Mouse (Mus musculus): ENCODE measurements at regions not wholly inside any gene's neighbourhood (a gene's known extent, or its start where the extent isn't known, plus 50 kb on each side); places are given as distances from the start of the nearest gene placed in this dataset.
A peak's percentile ranks its signal among the peaks of the same experiment; 100 is the strongest.

DNA sequence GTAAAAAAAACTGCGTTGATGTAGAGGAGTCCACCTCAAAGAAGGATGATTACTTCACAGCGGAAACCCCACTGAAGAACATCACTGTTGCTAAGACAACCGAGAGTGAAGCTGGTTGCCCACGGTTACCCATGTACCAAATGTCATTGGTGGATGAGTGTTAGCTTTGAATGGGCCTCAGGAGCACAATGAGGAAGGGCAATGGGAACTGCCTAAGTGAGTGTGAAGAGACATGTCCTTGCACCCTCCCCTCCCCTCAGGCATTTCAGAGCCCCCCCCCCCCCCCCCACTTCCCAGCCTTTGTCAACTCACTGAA is 96.1 kb upstream of the Chd2 start:
- no peak for DNase-seq (ENCODE audit: low spot score)

DNA sequence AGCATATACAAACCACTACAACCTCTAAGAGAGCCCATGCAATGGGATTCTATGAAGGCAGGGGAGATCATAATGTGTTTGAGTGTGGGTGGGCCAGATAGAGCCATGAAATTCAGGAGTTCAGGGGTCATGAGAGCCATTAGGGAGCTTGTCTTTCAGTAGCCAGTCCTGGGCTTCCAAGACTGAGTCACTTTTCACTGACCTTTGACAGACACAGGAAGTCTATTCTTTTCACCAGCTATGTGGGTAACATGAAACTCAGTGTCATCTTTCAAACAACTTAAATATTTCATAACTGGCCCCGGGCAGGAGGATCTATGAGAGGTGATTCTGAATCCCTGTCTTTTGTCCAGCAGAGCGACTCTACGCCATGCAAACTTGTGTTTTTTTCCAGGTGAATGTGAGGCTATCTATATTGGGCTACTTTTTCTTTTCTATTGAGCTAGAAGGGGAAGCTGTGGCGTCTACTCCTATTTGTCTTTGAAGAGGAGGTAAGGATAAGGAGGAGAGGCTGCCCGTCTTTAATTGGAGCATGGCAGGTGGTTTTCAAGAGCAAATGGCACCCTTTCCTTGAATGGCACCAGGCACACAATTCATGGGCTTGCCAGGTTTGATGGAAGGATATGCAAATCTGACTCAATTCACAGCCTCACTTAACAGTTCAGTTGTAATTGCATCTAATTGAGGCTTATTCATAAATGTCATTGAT is 95.6 kb upstream of the Chd2 start:
- no peak for DNase-seq (ENCODE audit: low spot score)

DNA sequence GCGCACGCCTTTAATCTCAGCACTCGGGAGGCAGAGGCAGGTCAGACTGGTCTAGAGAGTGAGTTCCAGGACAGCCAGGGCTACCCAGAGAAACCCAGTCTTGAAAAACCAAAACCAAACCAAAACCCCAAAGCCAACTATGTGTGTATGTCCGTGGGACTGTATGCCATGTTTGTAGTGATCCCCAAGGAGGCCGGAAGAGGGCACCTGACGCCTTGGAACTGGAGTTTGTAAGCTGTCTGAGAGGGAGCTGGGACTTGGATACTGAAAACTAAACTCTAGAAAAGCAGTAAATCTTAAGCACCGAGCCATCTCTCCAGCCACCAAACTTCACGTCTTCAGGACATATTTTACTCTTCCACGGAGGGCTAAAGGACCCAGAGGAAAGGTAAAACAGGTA is 93.8 kb upstream of the Chd2 start:
- DNase-seq (ENCODE audit: low spot score), result no peak

DNA sequence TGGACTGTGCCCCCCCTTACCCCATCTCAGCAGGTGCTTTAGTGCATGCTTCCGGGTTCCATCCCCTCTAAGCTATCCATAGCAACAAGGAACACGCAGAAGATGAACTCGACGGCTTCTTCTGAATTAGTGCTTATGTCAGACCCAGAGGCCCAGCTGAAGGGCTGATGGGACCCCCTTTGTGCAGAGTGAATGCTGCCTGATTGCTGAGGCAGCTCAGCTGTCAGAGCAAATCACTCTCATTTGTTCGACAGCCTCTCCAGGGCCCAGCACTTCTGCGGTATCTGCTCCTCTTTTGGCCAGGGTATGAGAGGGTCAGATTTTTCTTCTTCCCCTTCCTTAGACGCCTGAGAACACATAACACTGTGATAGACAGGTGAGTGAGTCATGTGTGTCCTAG is 89.2 kb upstream of the Chd2 start:
- no peak for DNase-seq (ENCODE audit: low spot score)

DNA sequence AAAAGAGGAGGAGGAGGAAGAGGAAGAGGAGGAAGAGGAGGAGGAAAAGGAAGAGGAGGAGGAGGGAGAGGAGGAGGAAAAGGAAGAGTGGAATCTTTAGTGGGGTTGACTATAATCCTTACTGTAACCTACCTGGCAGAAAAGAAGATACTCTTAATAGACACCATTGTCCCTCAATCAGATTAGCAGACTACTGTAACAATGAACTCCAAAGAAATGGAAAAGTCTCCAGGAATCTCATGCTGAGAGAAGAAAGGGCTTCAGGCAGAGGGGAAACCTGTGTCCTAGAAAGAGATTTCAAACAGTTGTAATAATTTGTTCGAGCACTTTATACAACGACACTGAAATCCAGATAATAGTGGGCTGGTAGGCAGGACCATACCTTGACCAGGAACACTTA is 87.6 kb upstream of the Chd2 start:
- DNase-seq (ENCODE audit: low spot score), result no peak

DNA sequence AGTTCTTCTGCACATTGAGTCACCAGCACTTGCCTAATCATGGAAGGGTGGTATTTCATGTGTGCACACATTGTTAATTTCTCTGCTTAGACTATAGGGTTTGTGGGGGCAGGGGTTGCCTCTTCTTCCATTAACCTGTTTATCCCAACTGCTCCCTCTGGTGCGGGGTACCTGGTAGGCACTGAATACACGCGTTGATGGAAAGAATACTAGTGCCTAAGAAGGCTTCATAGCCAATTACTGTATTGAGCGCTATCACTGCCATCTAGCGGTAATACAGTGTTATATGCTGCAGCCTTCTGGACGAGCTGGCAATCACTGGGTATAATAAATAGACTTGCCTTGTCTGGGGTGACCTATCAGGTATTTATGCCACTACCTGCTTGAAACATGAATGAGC is 86.4 kb upstream of the Chd2 start:
- peak; percentile 38 for DNase-seq (ENCODE audit: low spot score)

DNA sequence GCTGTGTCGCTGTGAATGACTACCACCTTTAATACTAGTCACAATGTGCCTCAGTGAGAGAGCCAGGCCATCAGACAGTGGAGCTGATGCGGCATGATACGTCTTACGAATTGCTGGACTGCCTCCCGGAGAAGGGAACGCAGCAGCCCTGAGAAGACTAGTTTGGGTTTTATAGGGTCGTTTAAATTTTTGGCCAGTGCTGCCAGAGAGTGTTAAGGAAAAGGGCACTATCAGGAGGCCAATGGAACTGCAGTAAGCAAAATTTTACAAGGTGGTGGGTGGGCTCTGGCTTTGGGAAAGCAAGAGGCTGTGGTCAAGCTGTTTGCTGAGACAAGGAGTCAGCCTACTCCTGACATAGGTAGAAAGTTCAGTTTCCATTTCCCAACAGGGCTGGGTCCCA is 84.7 kb upstream of the Chd2 start:
- no peak for DNase-seq (ENCODE audit: low spot score)

DNA sequence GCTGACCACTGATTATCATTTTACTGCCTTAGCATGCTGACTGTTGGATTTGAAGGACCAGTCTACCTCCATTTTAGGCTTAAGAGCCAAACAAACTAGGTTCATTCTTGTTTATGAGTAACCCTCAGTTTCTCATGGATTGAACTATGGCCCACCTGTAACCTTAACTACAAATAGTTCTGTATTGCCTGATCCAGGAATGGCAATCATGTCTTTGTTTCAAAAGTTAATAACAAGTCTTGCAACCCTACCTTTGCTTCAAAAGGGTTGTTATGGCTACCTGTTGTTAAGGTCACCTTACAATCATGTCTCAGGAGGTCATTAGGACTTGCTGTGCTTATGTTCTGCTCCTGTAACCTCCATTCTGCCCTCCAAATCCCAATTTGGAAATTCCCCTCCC is 84.0 kb upstream of the Chd2 start:
- no peak for DNase-seq (ENCODE audit: low spot score)

DNA sequence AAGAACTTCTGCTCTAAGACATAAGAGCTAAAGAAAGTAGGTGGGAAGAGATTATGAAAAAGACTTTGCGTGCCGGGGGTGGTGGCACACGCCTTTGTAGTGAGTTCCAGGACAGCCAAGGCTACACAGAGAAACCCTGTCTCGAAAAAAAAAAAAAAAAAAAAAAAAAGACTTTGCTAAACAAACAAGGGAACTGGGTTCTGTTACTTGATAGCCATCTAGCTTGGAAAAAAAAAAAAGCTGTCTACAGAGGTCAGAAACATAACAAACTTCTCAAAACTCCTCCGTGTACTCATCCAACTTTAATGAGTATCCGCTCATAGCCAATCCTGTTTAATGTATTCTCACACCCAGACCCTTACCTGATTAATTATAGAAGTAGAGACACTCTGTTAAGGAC is 83.4 kb upstream of the Chd2 start:
- DNase-seq (ENCODE audit: low spot score), result no peak

DNA sequence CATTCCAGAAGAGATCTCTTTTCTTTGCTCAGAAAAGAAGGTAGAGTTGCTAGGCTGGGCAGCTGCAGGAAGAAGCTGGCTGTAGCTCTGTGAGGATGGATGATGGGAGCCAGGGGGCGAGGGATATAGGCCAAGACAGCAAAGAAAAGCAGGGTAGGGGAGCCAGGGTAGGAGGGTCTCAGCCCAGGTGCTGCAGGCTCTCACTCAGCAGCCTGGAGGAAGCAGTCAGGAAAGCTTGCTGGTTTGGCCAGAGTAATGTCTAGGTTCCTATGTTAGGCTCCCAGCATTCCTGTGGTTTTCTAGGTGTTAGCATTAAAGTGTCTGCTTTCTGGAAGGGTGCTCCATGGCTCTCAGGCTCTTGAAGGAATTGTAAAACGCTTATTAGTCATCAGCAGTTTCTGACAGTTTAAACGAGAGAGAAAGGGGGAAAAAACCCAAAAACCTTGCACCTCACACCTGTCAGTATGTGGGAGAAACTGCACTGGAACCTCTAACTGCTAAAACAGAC is 82.5 kb upstream of the Chd2 start:
- no peak for DNase-seq (ENCODE audit: low spot score)

DNA sequence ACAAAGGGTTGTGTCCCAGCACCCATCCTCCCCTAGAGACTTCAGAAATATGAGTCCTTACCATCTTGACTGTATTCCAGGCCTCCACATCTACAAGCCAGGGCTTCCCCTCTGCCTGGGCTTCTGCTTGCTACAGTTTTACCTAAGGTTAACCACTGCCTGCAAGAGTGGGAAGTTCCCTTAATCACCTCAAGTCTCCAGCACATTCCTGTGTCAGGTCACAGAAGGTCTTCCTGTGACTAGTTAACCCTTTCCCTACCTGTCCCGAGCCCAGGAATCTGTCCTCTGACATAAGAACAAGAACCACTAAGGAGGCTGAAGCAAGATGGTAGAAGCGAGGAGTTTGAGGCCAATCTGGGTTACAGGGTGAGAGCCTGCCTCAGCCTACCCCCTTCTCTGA is 80.8 kb upstream of the Chd2 start:
- DNase-seq (ENCODE audit: low spot score), result no peak

DNA sequence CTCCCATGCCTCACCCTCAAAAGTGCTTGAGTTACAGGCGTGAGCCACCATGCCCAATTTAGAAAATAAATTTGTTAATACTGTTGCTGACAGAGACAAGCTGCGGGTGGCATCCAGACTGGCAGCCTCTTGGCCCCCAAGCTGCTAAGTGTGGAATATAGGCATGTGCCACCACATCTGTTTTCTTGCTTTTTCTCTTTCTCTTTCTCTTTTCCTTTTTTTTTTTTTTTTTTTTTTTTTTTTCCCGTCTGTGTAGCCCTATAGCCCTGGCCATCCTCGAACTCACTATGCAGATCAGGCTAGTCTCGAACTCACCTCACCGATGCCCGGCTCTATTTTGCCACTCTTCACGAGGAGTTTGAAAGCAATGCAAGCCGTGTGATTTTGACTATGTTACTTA is 78.7 kb upstream of the Chd2 start:
- no peak for DNase-seq (ENCODE audit: low spot score)

DNA sequence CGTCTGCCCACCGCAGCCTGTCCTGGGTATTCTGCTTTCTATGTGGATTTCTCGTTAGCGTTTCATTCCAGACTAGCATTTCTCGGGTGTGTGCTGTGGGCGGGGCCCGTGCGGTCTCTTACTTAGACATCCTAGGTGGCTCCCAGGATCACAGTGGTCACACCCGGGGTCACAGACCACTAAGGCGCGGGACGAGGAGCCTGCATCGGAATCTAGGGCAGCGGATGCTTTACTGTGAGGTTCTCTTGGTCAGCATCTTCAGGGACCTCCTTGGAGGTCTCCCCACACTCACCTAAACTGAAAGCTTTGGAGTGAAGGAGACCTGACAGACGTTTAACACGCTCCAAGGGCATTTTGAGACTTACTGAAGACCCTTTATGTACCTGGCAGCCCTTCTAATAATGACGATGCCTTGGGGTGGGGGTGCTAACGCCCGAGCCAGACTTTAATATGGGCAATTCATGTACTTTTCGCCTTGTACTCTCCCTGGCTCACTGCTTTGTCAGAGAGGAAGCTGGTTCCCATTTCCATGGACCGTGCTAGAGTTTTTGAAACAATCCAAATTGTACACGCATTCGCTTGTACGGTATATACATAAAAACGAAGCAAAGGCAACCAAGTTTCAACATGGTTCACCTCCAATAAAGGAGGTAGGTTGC is 77.3 kb upstream of the Chd2 start:
- no peak for DNase-seq (ENCODE audit: low spot score)

DNA sequence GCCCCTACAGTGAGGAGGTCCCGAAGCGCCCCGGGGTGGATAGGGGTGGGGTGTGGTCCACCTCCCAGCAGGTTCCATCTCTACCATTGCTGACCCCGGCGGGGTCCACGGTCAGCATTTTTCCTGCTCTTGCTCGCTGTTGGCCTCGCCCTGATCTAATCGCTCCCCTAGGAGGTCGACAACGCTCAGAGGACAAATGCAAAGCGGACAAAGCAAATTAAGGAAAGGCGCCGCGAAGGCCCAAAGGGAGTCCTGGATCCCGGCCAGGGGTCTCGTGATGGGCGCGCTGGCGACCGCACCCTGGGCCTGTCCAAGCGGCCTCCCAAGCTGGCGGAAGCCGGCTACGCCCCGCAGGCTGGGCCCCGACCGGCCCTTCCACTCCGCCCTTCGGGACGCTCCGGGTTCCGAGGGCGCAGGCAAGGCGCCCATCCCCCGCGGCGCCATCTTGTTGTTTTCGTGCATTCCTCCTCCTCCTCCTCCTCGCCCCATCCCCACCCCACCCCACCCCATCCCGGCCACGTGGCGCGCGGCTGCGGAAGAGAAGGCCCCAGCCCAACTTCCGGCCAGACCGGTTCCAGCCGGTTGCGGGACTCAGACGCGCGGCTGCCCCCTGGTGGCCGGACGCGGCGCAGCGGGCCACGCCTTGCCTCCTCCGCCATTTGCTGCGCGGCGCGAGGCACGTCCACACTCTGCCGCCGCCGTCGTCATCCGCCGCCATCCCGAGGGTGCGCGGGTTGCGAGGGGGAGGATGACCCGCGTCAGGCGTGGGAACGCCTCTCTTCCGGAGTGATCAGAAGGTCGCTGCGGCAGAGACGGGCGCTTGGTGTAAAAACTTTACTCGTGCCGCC is 76.5 kb upstream of the Chd2 start:
- peak; percentile 100 for DNase-seq (ENCODE audit: low spot score)

DNA sequence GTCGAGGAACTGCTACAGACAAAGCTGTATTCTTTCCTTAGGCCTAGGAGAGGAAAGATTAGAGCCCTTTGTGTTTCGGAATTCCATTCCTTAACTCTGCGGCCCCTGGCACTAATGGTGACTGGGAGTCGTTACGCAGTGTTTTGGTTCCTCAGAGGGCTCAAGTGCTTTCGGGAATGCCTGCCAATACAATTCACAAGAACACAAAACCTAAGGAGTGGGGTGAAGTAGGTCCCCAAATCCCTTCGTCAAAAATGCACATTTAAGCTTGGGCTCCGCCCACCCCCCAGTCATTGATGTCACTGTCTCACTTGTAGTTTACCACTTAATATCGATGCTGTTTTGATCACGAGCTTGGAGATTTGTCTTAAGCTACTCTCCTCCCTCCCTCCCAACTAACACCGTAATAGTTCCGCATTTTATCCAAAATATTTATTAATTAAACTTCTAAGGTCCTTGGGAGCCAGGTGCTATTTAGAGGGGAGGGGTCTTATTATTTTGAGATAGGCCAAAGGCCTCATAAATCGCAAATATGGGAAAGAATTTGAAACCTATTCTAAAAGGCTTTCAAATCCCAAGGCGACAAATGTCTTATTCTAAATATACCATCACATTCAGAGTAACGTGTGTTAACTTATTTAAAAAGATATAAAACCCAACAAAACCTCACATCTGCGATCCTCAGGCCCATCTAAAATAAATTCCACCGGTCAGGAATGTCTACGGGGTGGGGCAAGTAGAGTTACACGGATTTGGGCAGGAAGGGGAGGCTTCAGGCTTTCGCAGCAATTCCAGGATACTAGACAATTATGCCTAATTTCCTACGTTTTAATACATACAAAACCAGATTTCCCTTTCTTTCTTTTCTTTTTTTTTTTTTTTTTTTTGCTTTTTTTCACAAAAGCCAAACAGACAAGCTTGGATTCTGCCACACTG is 75.6 kb upstream of the Chd2 start:
- DNase-seq (ENCODE audit: low spot score), result no peak

DNA sequence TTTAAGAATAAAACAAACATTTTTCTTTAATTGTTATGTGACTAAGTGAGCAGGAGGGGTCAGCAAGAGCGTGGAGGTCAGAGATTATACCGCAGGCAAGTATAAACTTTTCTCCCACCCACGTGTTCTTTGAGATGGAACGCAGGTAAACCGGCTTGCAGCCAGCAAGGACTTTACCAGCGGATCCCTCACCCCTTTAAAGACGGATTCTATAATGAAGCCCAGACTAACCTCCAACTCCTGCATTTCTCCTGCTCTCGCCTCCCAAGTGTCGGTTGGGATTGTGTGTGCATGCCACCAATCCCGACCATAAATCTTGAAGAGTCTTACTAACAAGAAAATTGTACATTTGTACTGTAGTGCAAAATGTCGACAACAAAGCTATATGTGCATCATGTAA is 74.4 kb upstream of the Chd2 start:
- no peak for DNase-seq (ENCODE audit: low spot score)

DNA sequence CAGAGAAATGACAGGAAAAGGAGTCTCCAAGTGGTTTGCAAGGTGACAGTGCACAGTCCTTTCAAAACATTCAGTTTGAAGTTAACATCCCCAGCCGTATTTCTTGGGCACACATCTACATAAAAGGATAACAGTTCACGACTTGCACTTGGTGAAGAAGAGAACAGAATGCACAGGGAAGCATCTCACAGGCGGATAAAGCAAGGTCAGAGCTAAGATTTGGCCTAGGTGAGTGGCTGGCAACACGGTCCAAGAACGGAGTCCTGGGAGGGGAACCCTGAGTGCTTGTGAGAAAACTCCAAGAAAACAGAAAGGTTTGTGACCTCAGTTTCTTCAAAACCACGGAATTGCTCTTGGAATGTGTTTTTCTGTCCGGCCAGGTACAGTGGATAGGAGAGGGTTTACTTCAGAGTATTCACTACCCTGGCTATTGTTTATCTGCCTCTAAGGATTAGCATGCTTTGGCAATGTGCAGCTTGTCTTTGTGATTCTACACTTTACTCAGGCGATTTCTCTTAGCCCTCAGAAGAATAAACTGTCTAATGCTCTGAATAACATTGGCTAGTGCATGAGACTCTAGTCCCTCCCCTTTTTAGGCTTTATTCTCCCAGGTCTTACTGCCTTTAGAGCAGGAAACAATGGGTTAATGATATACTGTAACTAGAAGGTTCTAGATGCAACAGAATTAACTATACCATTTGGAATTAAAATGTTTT is 73.4 kb upstream of the Chd2 start:
- no peak for DNase-seq (ENCODE audit: low spot score)

DNA sequence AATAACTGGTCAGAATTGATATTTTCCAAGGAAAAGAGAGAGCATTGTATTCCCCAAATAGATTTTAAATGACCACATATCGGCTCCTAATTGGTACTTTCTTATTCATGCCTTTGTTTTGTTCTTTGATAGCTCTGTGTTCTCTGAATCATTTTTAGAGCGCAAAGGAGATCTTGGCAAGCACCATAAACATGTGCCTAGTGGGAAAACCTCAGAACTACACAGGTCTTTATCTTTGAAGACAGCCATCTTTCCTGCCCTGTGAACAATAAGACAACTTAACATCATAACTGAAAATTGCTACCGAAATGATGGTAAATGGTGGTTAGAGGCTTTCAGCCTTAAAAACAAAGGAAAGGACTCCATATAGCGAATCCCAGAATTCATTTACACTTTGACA is 72.7 kb upstream of the Chd2 start:
- DNase-seq (ENCODE audit: low spot score), result no peak

DNA sequence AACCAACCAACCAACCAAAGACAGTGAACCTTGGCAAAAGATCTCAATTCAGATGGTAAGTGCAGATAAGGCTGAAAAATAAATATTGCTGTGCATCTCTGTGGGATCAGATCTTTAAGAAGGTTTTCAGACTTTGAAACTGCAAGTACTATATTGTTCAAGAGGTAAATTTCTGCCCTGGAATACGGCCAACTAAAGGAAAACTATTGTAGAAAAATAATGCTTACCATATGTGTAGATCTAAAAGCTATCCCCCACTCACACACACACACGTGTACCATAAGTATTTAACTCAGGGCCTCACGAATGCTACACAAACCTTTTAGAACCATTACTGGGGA is 71.1 kb upstream of the Chd2 start:
- DNase-seq (ENCODE audit: low spot score), result no peak

DNA sequence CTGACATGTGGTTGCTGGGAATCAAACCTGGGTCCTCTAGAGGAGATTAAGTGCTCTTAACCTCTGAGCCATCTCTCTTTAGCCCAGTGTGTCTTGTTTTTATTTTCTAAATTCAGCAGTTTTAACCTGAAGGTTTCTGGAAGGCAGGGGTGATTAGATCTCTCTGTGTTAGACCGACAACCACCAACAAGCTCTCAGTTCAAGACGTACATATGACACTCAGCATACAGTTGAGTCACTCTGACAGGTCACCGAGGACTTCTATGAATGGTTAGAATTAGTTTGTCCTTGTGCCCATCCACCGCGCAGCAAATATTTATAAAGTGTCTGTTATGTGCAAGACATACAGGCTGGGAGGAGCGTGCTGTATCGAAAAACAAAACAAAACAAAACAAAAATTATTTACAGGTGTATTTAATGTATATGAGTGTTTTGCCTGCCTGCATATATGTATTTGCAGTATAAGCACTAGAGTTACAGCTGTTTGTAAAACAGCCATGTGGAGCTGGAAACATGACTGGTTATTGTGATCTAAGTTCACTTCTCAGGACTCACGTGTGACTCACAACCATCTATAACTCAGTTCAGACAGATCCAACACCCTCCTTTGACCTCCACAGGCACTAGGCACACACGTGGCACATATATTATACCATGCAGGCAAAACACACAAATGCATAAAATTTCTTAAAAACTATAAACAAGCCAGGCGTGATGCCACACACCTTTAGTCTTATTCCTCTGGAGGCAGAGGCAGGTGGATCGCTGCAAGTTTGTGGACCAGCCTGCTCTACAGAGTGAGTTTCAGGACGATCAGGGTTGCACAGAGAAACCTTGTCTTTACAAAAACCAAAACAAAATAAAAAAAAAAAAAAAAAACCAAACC is 70.5 kb upstream of the Chd2 start:
- no peak for DNase-seq (ENCODE audit: low spot score)

Data from urinary bladder, adult 2 months (tissue).